Mouse (Mus musculus): Measurements from ENCODE around the gene Olfr56.

GRCm38 (mm10) chr11:49088990-49089652, 110.4 kb downstream of the Olfr56 start:
- TF ChIP-seq TAL1 (conservative IDR thresholded peaks at IDR 0.05; ENCODE audit: low read depth, low read length) (no peak), CTCF (IDR thresholded peaks at IDR 0.05; ENCODE audit: low read depth, low read length) (no peak)
